Mouse (Mus musculus) thymus, adult 2 months (tissue): ENCODE data around the gene Elovl6. TPM values are rescaled to one million over a fixed set of nuclear protein-coding genes. Genes with fewer than 3 reads are reported as not detected.

ENCODE experiments used
- DNase-seq: peaks from one replicate; pipeline ENCODE4 v3.0.0; 2021
- H3K27ac ChIP-seq: fragments of 200-500 bp; 2 replicates; pipeline ENCODE4 v1.5.1; 2012; ENCODE audit warnings: low read length, control low read depth; ENCODE audit not compliant: control insufficient read depth, insufficient read depth
- H3K27me3 ChIP-seq: fragments of 200-500 bp; 2 replicates; pipeline ENCODE4 v1.6.1; 2012; ENCODE audit warnings: mild to moderate bottlenecking, low read length, moderate library complexity, mixed read lengths; ENCODE audit not compliant: control insufficient read depth, insufficient read depth
- H3K36me3 ChIP-seq: fragments of 200-500 bp; 2 replicates; pipeline ENCODE4 v1.6.1; 2012; ENCODE audit warnings: mild to moderate bottlenecking, low read length, moderate library complexity; ENCODE audit not compliant: control insufficient read depth, insufficient read depth
- H3K4me1 ChIP-seq: fragments of 200-500 bp; replicated peaks from 2 replicates; pipeline ENCODE4 v1.6.1; 2012; ENCODE audit warnings: low read length; ENCODE audit not compliant: control insufficient read depth, insufficient read depth
- H3K4me3 ChIP-seq: fragments of 200-500 bp; 2 replicates; pipeline ENCODE4 v1.5.1; 2012; ENCODE audit warnings: mild to moderate bottlenecking, low read length, control low read depth, moderate library complexity; ENCODE audit not compliant: control insufficient read depth, insufficient read depth
- CTCF ChIP-seq: fragments of 200-500 bp; IDR thresholded peaks from 2 replicates; pipeline ENCODE4 v1.5.1; 2012; ENCODE audit warnings: mild to moderate bottlenecking, control low read depth, low read length, moderate library complexity, borderline replicate concordance; ENCODE audit not compliant: control insufficient read depth, poor library complexity, insufficient read depth; ENCODE audit errors: extremely low read depth
- POLR2A ChIP-seq: fragments of 200-500 bp; IDR thresholded peaks from 2 replicates; pipeline ENCODE4 v1.6.1; 2012; ENCODE audit warnings: mild to moderate bottlenecking, low read length, control low read depth, moderate library complexity; ENCODE audit not compliant: control insufficient read depth, poor library complexity, insufficient read depth; ENCODE audit errors: extremely low read depth
- WGBS: fragments of 180-500 bp; shearing (Covaris S2); methylation state at CpG from one replicate; pipeline ENCODE4 v1.1.7; 2018; 5-methylcytosine and 5-hydroxymethylcytosine counted together
- polyA plus RNA-seq: library from polyadenylated mRNA; depleted of rRNA; stranded (reverse); fragments of >200 nt; gene quantifications from 2 replicates; pipeline ENCODE4 v1.2.3, GENCODE M21; 2012

Elovl6 gene
- polyA plus RNA-seq, 1 experiment: 24.8 TPM

DNA sequence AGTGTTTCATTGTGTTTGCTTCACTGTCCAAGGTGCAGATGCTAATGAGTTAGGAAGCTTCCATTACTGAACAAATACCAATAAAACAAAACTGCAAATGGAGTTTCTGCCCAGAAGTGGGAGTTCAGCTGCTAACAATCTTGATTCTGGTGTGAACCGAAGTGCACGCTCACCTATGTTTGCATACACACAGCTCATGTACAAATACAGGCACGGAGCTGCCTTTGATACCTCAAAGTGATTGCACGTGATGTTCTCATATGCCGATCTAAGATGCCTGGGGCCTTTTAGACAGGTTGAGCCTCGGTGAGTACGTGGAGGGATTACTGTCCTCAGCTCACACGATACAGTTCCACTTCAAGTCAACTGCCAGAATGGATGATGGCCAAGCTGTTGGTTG lies 55.8 kb downstream of the Elovl6 start:
- no peak overlapping the region for H3K27ac ChIP-seq
- no peak for DNase-seq
- no peaks in the 10 kb centered on the region for H3K36me3 ChIP-seq
- 93% methylated on average over 8 of the region's 8 CpGs for WGBS
- peaks cover 6% of the 10 kb centered on the region for H3K4me1 ChIP-seq
- H3K27me3 ChIP-seq: no peaks in the 10 kb centered on the region
- TF ChIP-seq POLR2A: no peak
- H3K4me3 ChIP-seq: no peak overlapping the region

DNA sequence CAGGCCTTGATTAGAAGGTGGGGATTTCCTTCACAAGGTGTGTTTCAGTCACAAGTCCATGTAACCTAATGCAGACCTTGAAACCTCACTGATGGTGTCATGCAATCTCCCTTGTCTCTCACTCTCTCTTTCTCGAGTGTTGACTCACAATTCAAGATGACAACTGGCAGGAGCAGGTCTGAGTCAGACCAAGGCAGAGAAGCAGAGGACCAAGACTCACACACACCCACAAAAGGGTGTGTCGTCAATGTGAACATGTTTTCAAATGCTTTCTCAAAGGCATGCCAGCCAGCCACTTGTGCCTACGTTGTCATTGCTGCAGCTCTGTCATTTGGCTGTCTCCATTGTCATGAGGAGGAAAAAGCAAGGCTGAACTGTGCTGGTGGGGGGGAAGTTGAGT lies 56.6 kb downstream of the Elovl6 start:
- DNase-seq: no peak
- 92% methylated on average over 3 of the region's 3 CpGs for WGBS
- H3K36me3 ChIP-seq: no peaks in the 10 kb centered on the region
- TF ChIP-seq CTCF (no peak), POLR2A (no peak)
- no peak overlapping the region for H3K4me3 ChIP-seq
- no peak overlapping the region for H3K27ac ChIP-seq
- peaks cover 6% of the 10 kb centered on the region for H3K4me1 ChIP-seq
- no peaks in the 10 kb centered on the region for H3K27me3 ChIP-seq

DNA sequence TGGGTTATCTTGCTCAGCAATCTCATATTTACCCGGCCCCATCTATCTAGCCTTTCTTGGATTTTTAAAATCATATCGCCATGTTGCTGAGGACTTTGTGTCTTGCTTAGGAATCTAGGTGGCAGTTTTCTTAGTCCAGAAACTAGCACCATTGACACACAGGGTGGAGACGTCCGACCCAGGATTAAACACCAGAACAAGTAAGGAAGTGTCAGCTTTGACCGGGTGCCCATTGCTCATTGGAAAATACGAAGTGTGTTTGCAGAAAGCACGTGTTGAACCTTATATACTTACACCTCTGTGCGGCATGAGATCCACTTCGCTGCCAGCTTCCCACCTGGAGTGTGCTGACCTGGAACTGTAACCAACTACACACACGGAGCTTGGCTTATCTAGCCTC lies 57.5 kb downstream of the Elovl6 start:
- peaks cover 8% of the 10 kb centered on the region for H3K4me1 ChIP-seq
- WGBS: 97% methylated on average over 10 of the region's 10 CpGs

DNA sequence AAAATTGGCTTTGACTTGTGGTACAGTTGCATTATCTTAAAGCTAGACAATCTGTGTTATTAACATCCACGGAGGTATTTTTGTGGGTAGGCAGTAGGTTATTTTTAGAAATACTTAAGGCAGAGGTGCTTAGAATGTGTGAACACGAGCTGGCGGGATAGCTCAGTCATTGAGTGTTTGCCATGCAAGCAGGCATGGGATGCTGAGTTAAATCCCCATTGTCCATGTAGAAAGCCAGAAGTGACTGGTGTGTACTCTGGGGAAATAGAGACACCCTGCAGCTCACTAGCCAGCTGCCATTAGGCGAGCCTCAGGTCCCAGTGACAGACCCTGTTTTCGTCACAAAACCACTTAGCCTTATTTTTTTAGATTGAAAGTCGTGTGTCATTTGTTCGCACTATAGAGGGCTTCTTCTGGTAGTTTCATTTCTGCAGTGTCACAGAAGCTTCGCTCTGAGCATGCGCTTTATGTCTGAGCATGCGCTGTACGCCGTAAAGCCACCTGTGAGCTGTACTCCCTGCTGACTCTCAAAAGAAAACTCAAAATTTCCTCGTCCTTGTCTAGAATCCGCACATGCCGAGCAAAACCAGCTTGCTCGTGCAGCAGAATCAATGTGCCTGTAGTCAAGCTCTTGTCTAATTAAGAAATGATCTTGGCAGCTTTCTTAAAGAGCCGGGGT lies 58.5 kb downstream of the Elovl6 start:
- peak; percentile 80 for DNase-seq
- Histone ChIP-seq H3K36me3 (no peaks in the 10 kb centered on the region), H3K27ac (peak overlapping the region; percentile 45; the same call in 1 of the 2 replicates), H3K4me1 (peaks cover 8% of the 10 kb centered on the region), H3K4me3 (peak overlapping the region; percentile 14; the same call in 1 of the 2 replicates), H3K27me3 (no peaks in the 10 kb centered on the region)
- 65% methylated on average over 17 of the region's 17 CpGs for WGBS
- TF ChIP-seq CTCF (no peak), POLR2A (no peak)

More for the DNA sequence above, 57.5 kb downstream of the Elovl6 start:
- Histone ChIP-seq H3K4me3 (no peak overlapping the region), H3K27ac (no peak overlapping the region), H3K27me3 (no peaks in the 10 kb centered on the region), H3K36me3 (no peaks in the 10 kb centered on the region)
- DNase-seq: no peak
- TF ChIP-seq POLR2A (no peak), CTCF (no peak)

DNA sequence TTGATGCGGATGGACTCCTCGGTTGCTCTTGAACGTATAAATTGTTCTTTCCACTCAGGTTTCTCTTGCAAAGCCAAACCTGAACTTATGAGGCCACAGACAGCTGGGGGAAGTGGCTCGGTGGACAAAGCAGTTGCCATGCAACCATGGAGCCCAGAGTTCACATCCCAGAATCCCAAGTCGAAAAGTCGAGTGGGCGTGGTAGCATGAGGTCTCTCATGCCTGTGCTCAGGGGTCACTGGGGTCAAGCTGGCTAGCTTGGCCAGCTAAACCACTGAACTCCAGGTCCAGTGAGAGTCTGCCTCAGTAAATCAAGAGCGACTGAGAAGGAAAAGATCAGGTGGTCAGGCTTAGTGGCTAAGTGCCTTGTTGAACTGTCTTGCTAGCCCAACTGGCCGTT lies 59.1 kb downstream of the Elovl6 start:
- H3K27ac ChIP-seq: peak overlapping the region; percentile 45; the same call in 1 of the 2 replicates
- 89% methylated on average over 9 of the region's 9 CpGs for WGBS
- DNase-seq: no peak
- H3K27me3 ChIP-seq: no peaks in the 10 kb centered on the region
- no peaks in the 10 kb centered on the region for H3K36me3 ChIP-seq
- TF ChIP-seq CTCF: no peak
- no peak for TF ChIP-seq POLR2A
- H3K4me1 ChIP-seq: peaks cover 8% of the 10 kb centered on the region
- no peak overlapping the region for H3K4me3 ChIP-seq

DNA sequence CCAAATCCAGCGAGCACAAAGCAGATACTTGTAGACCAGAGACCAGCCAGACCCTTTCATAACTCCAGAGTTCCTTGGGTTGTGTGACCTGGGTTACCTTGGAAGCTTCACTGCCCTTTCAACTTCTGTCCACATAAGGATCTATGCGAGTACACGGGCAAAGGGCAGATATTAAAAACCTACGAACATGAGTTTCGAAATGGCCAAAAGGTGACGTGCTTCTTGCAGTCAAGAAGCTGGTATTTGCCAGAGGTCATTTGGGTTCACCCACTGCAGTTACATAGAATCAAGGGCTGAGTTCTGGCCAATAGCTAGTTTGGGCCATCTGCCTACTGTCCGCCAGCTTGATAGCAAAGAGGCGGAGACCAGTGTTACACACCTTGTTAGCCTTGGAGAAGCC lies 59.6 kb downstream of the Elovl6 start:
- no peak for DNase-seq
- peaks cover 8% of the 10 kb centered on the region for H3K4me1 ChIP-seq
- 97% methylated on average over 8 of the region's 8 CpGs for WGBS
- H3K27me3 ChIP-seq: no peaks in the 10 kb centered on the region
- TF ChIP-seq POLR2A (no peak), CTCF (no peak)
- H3K36me3 ChIP-seq: no peaks in the 10 kb centered on the region
- H3K4me3 ChIP-seq: no peak overlapping the region
- H3K27ac ChIP-seq: no peak overlapping the region

DNA sequence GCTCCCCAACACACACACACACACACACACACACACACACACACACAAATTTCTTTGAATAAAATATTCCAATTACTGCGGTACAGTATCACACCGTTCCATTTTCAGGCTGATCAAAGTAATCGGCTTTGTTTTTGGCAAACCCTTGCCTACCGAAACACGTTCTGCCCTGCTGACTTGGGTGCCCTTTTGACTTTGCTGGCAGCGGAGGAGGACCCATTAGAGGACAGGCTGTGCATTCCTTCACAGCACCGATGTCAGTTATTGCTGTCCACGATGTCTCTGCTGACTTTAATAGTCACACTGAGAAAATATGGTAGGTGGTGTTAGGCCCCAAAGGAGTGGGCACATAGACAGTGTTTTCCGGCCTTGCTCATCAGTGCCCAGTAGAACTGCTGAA lies 60.8 kb downstream of the Elovl6 start:
- TF ChIP-seq POLR2A: no peak
- no peak overlapping the region for H3K27ac ChIP-seq
- H3K27me3 ChIP-seq: no peaks in the 10 kb centered on the region
- no peaks in the 10 kb centered on the region for H3K36me3 ChIP-seq
- no peak for DNase-seq
- H3K4me1 ChIP-seq: peaks cover 8% of the 10 kb centered on the region
- no peak overlapping the region for H3K4me3 ChIP-seq
- 91% methylated on average over 9 of the region's 9 CpGs for WGBS
